Mouse (Mus musculus) naive thymus-derived CD4-positive, alpha-beta T cell, adult 2 months (primary cell): ENCODE results near the gene Ifna11.

Experiments
- DNase-seq: peaks from one replicate; pipeline ENCODE4 v3.0.0-alpha.2; 2011; ENCODE audit warnings: low read depth

Gene Ifna11

DNA sequence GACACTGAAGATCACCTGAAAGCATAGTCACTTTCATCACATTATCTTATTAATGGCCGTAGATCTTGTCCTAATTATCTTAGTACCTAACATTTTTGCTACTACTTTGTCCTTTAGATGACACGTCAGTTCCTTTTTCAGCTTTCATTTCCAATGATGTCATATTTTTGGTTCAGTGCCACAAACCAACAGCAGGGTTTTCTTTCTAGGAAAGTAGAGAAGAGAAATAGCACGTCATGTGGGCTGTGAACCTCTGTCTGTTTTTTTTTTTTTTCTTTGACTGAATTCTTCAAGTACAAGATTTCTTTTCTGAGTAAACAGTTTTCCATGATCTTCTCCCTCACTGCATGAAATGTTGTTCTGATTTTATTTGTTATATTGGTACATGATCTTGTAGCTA is 20.3 kb downstream of the Ifna11 start:
- DNase-seq: no peak

DNA sequence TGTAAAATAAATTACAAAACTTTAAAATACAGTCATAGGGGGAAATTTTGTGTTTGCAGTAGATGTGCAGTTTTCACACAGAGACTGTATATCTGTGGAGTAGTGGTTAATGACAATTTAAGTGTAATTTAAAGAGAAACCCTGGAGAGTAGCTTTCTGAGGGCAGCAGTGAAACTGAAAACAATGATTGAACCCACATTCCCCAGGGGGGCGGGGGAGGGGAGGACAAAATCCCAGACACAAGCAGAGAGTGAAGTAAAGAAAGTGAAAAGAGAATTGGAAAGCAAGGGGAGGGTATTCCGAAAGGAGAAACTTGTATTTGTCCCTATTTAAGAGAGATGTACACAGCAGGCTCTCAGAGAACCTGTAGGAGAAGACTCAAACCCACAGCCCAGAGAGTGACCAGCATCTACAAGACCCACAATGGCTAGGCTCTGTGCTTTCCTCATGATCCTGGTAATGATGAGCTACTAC is 21.7 kb downstream of the Ifna11 start, which contains the start of gene Ifna4:
Gene Ifna4 (plus strand): TSS at position 424 of the 474 bp plus-strand sequence.
- DNase-seq: no peak

GRCm38 (mm10) chr4:88845334-88845733 is 25.6 kb downstream of the Ifna11 start:
- DNase-seq: peak; percentile 57

DNA sequence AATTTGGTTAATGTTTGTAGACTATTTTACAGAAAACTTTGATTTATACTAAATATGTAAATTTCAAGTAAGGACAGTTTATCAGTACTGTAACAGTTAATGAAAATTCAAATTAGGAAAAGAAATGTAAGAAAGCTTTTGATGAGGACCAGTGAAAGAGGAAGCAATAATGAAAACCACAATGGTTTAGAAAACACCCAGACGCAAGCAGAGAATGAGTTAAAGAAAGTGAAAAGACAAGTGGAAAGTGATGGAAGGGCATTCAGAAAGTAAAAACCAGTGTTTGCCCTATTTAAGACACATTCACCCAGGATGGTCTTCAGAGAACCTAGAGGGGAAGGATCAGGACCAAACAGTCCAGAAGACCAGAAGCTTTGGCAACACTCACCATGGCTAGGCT is 29.9 kb downstream of the Ifna11 start, which contains the start of gene Ifna1:
Gene Ifna1 (plus strand): TSS at position 390 of the 400 bp plus-strand sequence.
- no peak for DNase-seq

DNA sequence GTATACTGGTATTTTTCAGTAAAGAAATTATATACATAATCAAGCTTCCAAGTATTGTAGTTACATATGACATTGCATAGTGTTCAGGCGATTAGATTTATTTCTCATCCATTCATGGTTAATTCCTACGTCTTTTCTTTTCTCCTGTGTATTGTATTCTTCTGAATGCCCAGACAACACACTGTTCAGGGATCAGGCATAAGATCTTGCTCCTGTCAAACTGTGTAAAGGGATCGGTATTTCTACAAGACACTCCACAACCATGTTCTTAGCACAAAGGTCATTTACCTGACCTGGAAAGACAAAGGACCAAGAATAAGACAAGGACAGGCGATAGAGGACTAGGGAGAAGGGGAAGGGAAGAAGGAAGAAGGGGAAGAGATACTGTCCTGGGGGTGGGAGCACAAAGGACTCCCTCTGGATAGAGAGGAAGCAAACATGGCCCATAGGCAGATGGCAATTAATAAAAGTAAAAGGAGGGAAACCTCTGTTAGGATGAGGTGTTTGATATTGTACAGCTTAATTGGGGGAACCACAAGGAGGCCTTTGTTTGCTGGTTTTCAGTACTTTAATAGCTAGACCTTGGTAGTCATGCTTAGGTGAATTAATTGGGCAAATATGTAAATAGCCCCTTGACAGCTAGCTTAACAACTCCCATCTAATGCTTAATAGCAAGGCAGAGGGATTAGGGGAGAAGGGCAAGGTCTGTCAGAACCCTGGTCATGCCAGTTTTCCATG is 31.4 kb downstream of the Ifna11 start:
- DNase-seq: no peak

DNA sequence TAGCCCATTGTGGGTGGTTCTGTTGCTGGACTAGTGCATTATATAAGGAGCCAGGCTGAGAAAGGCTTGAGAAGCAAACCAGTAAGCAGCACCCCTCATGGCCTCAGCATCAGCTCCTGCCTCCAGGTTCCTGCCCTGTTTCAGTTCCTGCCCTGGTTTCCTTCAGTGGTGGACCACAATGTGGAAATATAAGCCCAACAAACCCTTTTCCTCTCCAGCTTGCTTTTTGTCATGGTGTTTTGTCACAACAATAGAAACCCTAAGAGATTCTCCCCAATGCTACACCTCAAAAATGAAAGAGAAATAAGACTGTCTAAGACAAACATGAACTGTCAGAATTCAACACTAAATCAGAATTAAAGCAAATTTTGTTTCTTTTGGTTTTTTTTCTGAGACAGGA is 39.5 kb downstream of the Ifna11 start:
- DNase-seq: no peak

DNA sequence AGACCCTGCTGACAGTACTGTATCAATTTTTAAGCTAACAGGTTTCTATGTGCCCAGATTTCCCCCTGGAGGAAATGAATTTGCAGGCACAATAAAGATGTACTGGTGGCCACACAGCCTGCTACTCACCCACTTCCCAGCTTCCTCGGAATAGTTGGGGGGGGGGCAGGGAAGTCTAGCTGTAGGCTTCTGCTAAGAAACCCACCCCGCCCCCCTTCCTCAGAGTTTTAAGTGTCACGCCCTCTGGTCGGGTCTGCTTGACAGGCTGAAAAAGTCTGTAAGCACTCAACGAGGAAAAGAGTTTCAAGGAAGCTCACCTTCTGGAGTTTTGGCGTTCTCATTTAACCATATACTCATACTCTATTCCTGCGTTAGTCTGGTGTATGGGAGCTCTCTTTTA is 43.5 kb downstream of the Ifna11 start:
- no peak for DNase-seq

DNA sequence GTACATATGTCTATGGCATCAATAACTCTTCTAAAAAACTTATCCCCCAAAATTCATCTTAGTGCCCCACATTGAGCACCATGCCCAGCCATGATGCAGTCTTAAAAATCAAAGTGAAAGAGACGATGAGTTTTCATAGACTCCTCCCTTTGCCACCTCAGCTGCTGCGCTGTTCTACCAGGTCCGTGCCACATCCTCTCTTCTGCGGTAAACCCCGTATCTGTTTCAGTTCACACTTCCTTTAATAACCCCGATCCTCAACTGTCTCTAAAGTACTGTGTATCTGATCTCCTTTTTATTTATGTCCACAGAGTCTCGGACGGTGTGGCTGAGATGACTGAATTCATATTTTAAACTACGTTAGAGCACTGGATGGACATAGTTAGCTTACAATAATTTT is 44.8 kb downstream of the Ifna11 start:
- peak; percentile 89 for DNase-seq

DNA sequence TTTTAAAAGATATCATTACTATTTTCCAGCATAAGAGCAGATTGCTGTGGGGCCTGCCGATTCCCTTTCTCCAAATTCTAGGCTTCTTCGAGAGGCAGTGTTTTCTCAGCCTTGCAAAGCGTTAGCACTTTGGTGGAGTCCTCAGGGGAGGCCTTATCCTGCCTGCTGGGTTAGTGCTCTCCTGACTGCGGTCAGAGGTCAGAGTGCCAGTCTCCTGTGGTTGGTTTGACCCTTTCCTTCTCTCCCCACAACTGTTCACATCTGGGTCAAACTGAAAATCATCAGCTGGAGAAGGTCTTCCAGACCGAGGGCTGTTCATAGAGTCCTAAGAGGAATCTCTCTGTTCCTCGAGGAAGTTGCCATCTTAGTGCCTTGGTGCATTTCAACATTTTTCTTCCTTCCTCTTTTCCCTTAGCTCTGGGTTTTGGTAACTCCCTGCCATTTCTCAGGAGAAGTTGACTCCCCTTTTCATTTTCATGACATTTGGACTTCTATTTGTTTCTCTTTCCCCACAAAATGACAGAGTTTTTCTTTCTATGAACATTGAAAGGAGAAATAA is 45.3 kb downstream of the Ifna11 start:
- DNase-seq: no peak

DNA sequence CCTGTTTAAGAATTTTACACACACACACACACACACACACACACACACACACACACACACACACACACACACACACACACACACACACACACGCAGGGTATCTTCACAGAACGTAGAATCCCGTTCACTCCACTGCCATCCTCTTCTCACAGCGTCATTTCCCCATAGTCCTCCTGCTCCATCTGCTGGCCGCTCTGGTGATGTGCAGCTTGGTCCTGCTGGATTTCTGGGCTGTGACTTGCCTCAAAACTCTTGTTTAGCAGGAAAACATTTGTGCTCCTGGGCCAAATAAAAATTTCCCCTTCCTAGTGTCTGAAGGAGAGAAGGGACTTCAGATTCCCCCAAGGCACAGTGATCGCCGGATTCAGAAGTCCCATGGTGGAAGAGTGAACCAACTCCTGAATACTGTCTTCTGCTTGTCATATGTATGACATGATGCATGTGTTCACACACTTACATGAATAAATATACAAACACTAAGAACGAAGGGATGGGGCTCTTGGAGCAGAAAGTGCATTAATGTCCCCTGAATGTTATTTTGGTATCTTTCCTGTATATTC is 47.7 kb downstream of the Ifna11 start:
- peak; percentile 92 for DNase-seq

- DNase-seq: peak; percentile 89
These were observed 48.5 kb downstream of the Ifna11 start for GRCm38 (mm10) chr4:88867926-88868911.
